Mouse (Mus musculus) Muller cell, postnatal 12 days (primary cell): ENCODE data around the gene Pxylp1.

ENCODE experiments used
- DNase-seq: peaks from one replicate; pipeline ENCODE4 v3.0.0-alpha.2; 2015; ENCODE audit errors: inconsistent ontology term

Gene Pxylp1

DNA sequence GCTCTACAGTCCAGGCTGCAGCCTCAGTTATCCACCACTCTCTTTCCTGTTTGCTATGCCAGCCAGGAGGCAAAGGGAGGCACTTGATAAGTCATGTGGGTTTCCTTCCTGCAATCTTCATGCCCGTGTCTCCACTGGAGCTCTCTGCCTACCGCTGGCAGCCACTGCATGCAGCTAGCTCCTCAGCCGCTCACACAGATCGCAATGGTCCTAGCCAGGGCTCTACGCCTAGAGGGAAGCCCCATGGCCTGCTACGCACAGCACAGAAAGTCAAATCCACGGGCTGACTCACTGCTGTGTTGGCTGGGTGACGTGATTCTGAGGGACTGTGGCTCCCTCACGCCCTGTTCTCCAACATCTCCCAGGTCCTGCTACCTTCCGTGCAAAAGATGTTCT is 31.4 kb downstream of the Pxylp1 start:
- DNase-seq: no peak

DNA sequence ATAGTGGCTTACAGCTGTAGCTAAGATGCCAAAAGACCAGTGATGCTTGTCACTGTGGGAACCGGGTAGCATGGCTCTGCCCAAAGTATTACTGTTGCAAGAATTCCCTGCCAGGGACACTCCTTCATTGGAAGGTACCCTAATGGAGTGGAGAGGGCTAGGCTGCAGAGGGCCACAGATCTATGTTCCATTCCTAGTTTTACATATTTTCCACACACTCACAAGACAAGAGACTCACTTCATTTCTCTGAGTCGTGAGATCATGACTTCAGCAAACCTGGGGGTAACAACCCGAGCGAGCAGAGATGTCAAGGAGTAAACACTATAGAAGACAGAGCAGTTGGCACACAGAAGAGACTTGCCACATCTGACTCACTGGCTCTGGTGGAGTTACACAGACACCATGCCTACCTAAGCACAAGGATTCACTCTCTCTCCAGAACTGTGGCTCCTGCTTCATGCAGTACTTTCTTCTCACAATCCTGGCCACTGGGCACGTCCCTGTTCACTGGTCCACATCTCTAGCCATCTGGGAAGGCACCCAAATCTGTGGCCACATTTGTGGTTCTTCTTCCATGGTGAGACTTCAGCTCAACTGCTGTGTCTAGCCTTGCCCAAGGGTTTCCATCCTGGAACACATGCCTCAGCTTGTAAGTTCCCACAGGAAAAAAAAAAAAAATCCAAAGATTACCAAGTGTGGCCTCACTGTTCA is 31.9 kb downstream of the Pxylp1 start:
- no peak for DNase-seq

DNA sequence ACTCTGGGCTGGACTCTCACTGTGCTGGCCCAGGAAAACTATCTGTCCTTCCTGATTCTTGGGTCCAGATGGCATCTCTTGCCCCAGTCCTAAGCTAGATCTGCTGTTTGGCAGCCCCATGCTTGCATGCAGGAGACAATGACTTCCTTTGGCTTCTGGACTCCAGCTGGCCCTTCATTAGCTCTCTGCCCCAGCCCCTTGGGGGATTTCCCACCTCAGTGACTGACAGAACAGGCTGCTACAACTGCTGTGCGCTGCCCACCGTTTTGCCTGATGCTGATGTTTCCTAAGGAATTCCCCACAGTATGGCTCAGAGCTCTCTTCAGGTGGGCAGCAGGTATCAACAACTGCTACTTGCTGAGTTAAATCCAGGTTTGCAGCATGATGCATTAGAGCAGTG is 33.4 kb downstream of the Pxylp1 start:
- DNase-seq: no peak

DNA sequence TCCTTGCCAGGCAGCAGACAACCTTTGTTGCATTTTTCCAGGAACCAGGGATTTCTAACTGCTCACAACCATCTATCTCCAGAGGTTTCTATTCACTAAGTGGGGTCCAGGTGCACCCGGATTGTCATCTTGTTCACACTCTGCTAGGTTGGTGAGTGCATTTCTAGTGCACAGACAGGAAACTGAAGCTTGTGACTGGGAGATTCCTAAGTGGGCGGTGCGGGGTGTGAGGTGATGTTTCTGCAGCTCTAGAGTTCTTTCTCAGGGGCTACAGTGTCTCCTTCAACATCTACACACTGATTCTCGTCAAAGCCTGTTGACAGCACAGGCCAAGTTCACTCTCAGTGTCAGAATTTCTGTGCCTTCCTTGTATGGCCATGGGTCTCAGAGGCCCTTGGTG is 34.6 kb downstream of the Pxylp1 start:
- no peak for DNase-seq

DNA sequence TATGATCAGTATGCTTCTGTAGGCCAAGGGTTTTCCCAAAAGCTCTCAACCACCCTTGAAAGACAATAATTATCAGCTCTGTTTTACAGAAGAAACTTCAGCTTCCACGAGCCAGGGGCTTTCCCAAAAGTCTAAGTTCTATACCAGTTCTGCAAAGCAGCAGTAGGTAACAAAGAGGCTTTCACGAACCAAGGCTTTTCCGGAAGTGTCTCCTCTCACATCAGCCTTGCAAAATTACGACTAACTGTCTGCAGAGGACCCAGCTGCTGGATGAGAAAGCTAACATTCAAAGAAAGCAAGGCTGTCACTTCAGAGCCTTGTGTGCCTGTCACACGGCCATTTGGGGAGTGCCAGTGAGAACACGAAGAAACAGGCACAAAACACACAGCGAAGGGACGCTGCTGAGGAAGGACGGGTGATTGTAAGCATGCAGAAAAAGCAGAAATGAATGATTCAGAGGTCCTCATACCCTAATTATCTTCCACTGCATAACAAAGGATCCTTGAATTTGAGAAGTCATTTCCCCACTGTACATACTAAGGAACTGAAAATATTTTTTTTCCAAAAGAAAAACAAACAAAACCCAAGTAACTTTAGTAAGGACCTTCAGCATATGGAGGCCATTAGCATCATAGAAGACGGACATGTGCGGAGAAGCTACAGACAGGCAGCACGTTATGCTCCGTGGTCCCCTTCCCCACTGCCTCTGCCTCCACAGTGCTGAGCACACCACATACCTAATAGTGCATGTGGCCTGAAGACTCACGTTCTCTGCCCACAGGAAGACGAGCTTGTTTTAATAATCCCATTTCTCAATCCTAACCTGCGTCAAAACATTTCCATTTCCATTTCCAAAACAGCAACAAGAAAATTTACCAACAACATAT is 38.9 kb downstream of the Pxylp1 start:
- no peak for DNase-seq

DNA sequence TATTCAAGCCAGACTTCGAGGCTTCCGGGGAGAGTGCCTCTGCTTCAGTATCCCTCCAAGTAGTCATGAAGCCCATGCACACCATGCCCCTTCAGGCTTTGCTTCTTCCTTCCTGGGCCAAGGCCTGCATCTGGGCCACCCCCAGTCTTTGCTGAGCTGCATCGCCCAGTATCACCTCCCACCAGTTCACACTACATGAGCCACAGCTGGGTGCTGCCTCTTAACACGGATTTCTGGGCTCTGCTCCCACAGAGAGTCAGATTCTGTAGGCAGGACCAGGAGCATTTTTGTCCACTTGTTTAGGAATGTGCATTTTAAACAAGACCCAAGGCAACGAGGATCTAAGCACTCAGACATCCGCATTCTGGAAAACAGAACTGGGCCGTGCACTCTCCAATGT is 40.8 kb downstream of the Pxylp1 start:
- DNase-seq: no peak

DNA sequence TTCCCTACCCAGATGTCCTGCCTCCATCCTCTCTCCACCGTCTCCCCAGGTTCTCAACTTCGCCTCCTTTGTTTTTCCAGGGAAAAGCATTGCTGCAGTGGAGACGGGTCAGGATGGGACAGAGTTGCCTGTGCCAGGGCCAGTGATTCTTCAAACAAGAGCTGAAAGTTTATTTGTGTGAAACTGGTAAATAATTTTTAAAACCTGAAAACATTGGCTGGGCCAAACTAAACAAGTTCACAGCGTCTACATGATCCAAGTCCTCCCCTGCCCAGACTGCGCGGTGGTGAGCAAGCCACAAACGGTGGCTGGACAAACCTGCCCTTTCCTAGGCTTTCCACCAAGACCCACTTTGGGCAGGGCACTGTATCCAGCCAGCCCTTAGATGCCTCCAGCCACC is 41.4 kb downstream of the Pxylp1 start:
- DNase-seq: no peak

DNA sequence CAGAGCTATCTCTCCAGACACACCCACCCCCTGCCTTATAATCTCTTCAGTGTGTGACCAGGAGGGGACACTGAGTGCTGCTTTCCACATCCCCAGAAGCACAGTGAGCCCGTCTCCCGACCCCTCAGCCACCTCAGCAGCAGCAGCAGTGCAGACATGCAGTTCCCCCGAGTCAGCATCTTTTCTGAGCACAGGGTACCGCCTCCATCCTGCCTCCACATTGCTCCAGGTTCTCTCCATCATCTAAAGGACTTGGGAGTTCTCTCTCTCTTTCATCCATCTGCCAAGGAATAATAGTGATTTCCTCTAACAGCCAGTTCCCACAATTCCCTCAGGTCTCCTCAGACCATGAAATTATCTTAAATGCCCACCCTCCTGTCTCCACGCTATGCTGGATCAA is 43.5 kb downstream of the Pxylp1 start:
- DNase-seq: no peak

DNA sequence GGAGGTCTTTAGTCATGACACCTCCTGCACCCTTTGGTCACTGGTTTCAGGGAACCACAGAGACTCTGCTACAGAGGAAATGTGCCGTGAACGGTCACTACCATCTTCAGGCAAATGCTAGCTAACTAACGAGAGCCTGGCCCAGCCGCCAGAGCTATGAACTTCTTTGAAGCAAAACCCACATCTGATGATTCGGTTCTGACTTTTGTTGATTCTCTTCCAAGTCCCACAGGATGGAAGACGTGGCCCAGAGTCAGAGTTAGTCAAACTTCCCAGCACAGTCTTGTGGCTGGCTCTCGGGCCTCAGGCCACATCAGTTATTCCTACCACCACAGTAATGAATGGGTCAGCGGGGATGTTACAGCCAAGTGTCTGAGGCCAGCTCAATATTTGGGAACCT is 46.1 kb downstream of the Pxylp1 start:
- DNase-seq: peak; percentile 85

DNA sequence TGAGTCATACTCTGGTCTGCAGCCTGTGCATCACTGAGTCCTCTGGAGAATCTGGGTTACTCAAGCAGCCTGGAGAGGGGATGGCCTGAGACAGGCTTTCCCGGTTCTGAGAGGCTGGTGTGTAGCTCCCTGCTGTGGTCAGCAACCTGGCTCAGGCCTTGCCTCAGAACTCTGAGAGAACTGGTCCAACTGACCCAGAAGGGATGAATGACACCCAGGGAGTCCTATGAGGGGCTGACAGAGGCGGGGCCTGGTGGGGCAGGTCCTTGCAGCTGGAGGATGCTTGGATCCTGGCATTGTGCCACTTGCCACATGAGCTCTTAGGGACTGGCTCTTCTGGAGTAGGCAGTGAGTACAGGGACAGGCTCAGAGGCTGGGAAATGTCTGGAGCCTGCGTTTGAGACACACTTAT is 47.7 kb downstream of the Pxylp1 start:
- peak; percentile 96 for DNase-seq

DNA sequence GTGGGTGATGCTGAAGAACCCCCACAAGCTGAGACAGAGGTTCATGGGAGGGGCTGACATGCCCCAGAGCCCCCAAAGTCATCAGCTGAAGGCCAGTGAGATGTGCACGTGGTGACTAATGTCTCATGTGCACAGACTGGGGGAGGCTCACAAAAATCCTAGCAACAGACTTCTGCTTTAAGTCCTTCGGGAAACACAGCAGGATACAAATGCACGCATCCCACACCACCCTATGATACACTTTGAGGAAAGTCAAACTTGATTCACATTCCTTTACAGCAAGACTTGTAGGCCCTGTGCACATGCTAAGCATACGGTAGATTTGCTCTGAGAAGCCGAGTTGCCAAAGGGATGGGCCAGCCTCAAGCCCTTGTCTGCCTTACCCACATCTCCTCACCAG is 53.1 kb downstream of the Pxylp1 start:
- no peak for DNase-seq

DNA sequence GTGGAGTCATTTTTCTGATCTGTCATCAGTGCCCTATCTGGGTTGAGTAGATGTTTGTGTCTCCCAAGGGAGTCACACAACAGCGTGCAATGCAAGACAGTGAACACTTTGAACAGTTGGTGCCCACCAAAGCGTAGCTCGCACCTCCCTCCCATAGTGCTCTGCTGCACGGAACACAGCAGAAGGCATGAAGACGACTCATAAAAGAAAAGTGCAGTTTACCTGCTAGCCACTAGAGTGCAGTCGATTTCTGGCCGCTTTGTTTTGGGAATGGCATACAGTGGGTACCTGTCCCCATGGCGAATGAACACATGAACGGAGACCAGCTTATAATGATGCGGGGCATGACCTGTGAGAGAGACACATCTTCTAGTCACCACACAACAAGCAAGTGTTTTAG is 53.6 kb downstream of the Pxylp1 start:
- DNase-seq: peak; percentile 35

DNA sequence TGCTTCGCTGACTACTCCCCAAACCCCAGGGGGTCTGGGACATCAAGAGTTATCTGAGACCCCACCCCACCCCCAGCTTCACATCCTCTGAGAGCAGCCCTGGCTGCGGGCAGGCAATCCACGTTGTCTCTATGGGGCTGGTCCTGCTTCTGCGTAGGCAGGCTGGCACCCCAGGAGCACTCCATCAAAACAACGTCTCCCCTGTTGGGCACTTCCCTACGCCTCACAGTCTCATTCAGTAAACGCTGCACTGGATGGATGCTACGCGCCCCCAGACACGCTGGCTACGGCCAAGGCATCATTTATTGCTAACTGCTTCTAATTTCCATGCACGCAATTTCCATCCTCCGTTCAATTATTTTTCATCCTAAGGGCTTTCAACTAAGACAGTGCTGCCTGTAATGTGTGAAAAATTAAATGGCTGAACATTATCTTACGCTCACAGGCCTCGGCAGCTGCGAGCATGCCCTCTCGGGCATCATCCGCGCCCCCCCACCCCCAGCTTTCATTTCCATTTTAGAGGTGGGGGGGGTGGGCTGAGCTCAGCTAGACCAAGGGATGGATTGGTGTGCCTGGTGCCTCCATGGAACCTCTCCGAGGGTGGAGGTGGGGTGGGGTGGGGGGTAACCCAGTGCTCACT is 54.6 kb downstream of the Pxylp1 start:
- DNase-seq: no peak

DNA sequence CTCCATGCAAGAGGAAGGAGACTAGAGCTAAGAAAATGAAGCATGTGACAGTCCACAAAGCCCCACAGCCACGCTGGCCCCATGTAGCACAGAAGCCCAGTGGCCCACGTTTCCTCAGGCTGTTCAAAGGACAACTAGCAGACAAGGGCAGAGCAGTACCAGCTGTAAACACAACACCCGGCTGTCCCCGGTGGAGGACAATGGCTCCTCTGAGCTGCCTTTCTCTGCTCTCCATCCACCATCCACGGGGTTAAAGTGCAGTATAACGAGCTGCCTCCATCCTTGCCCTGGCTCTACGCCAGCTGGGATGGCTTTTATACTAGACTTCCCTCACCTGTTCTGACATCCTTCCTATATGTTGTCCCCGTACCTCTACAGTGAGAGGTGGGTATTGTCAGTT is 55.5 kb downstream of the Pxylp1 start:
- no peak for DNase-seq

DNA sequence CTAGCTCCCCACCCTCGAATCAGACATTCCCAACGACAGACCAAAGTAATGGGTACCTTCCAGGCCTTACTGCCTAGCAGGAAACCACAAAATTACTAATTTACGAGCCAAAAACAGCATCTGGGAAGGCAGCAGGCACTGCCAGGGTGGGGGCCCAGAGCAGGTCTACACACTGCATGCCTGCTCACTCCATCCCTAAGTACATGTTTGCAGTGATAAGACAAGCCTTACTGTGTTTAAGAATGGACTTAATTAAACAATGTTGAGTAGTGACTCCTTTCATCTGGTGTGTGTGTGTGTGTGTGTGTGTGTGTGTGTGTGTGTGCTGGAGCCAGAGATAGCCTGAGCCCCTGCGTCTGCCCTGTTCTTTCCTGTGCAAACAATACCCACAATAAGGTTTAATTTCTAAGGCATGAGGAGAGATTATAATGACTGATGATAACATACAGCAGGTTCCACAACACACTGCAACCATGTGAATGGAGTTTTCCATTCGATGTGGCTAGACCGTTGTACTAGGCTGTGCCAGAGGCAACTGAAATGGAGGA is 57.0 kb downstream of the Pxylp1 start:
- no peak for DNase-seq

DNA sequence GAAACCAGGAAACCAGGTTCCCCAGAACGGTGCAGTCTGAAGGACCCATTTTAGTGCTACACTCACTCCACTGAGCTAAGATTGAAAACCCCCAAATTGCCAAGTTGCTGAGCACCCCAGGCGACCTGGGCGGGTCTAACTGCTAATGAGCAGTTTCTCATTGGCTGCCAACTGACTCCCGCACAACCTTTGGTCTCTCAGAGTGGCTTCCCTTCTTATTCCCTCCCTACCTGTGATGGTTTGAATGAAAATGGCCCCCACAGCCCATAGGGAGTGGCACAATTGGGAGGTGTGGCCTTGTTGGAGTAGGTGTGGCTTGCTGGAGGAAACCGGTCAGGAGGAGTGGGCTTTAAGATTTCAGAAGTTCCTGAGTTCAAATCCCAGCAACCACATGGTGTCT is 58.9 kb downstream of the Pxylp1 start:
- DNase-seq: no peak

DNA sequence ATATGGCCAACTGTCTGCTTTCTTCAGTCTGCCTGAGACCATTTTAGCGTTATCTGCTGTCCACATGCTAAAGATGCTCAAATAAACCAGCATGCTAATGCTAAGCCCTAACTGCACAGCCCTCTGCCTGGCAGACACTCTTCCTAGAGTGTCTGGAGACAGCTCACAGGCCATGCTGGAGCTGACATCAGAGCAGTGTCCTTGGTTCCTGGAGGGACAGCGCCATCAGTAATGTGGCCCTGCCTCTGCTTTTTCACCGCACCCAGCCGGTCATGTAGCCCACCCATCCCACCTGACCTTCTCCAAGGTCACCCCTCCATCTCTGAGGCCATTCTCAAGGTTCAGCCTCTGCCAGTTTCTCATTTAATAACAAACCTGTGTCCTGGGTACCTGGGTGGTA is 60.0 kb downstream of the Pxylp1 start:
- DNase-seq: no peak

DNA sequence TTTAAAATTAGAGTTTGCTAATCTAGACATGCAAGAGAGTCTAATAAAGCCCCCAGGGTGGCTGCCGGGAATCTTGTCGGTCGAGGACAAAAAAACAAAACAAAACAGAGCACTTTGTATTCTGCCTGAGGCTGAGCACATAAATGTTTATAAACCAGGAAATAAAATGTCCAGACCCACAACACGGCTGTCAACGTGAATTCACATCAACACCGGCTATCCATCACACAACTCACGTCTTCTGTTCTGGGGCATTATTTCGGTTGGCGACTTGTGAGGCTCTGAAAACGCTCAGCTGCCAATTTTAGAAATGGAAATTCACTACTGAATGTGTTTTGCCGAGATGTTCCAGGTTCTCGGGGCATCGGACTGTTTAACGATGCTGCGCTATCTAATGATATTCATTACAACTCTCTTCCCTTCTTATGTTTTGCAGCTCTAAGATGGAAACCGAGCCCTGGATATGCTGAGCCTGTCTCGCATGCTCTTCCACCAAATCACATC is 61.6 kb downstream of the Pxylp1 start:
- DNase-seq: peak; percentile 38

DNA sequence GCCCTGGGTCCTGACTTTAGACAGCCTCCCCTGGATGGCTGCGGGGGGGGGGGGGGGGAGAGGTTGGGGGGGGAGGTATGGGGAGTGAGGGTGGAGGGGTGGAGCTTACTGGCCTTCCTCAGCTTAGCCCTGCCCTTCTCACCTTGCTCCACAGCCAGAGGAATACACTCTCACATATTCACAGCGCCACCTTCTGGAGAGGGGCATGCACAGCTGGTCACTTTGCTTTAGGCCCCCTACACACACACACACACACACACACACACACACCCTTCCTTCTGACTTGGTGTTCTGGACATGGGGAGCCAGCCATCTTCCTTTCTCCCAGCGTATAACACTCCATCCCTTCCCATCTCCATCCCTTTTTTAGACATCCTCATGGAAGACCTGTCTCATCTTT is 62.8 kb downstream of the Pxylp1 start:
- no peak for DNase-seq

DNA sequence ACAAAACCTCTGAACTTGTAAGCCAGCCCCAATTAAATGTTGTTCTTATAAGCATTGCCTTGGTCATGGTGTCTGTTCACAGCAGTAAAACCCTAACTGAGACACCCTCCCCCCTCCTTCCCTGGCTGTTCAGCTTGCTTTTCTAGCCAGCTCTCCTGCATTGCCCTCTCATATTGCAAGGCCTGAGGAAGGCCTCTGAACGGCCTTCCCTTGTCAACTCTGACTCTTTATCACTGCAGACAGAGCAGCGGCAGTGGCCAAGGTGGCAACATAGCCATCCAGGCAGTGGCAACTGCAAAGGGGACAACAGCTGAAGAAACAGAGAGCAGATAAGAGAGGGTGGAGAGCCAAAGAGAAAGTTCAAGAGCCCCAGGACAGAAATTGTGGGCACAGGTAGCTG is 64.4 kb downstream of the Pxylp1 start:
- no peak for DNase-seq

DNA sequence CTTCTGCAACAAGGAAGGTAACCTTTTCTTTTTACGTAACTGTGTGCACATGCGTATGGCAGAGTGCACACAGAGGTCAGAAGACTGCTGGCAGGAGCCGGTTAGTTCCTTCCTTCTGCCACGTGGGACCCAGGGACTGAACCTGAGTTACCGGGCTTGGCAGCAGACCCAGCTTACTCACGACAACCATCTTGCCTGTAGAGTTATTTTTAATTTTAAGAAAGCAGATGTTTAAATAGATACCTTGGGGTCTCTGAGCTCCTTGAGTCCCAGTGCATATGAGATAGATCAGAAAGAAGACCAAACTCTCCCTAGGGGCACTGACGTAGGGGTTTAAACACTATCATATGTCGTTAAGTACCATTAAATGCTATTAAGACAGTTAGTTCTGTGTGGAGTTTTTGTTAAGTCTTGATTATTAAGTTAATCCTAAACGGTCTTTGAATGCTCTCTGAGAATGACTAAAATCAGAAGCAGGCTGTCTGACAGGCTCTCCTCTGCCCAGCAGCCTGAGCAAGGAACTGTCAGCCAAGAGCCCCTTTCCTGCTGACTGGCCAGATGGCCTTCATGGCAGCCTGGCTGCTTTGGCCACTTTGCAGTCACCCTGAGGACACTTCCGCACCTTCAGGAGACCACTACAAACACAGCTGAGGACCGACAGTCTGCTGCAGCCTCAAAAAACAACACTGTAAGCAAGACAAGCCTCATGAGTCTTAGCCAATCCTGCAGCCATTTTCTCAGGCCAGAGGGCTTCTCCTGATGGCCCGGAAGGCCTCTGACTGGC is 65.3 kb downstream of the Pxylp1 start:
- DNase-seq: no peak

DNA sequence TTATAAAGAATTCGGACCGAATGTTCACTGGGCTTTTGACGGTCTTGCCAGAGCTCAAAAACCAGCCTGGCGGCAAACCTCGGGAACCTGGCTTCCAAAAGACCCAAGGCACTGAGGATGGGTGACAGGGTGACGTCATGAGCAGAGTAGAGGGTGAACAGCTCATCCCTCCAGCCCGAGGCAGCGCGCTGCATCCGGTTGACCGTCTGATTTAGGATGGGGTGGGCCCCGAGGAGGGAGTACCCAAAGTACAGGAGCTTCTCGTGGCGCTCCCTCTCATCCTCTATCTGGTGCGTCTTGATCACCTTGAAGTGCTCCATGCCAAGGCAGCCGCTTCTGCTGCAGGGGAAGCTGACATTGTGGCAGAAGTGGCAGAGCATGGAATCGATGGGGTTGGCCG is 67.6 kb downstream of the Pxylp1 start:
- DNase-seq: no peak
